Mouse (Mus musculus) C2C12 (cell line): Measurements from ENCODE around the gene Gja8. TPM values are rescaled to one million over a fixed set of nuclear protein-coding genes. Genes with fewer than 3 reads are reported as not detected.

Source experiments
- H3K27me3 ChIP-seq: one replicate; pipeline ENCODE4 v1.6.1; 2011; ENCODE audit not compliant: control insufficient read depth, insufficient read depth, insufficient read length
- H3K36me3 ChIP-seq: one replicate; pipeline ENCODE4 v1.6.1; 2011; ENCODE audit not compliant: control insufficient read depth, insufficient read depth
- H3K4me3 ChIP-seq: one replicate; pipeline ENCODE4 v1.5.1; 2011; ENCODE audit warnings: mild to moderate bottlenecking, control low read depth; ENCODE audit not compliant: poor library complexity, insufficient read depth, severe bottlenecking
- H3K79me2 ChIP-seq: one replicate; pipeline ENCODE4 v1.6.1; 2011; ENCODE audit not compliant: control insufficient read depth, insufficient read depth
- H3K79me3 ChIP-seq: one replicate; pipeline ENCODE4 v1.6.1; 2011; ENCODE audit warnings: low read depth, control low read depth
- H3ac ChIP-seq: one replicate; pipeline ENCODE3; 2011; ENCODE audit warnings: low read depth; ENCODE audit not compliant: control insufficient read depth, insufficient read length
- CEBPB ChIP-seq: IDR thresholded peaks from one replicate; pipeline ENCODE4 v1.6.1; 2011; ENCODE audit warnings: low read depth, mild to moderate bottlenecking, control low read depth, moderate library complexity
- CTCF ChIP-seq: IDR thresholded peaks from one replicate; pipeline ENCODE4 v1.5.1; 2011; ENCODE audit not compliant: control insufficient read depth, insufficient read depth, insufficient read length
- FOSL1 ChIP-seq: IDR thresholded peaks from one replicate; pipeline ENCODE4 v1.8.0; 2011; ENCODE audit warnings: mild to moderate bottlenecking, low read length; ENCODE audit not compliant: poor library complexity, insufficient read depth, severe bottlenecking
- MAX ChIP-seq: IDR thresholded peaks from one replicate; pipeline ENCODE4 v1.6.1; 2011; ENCODE audit warnings: mild to moderate bottlenecking, control low read depth
- MYOD1 ChIP-seq: IDR thresholded peaks from one replicate; pipeline ENCODE4 v1.6.1; 2011; ENCODE audit warnings: low read depth; ENCODE audit not compliant: control insufficient read depth, insufficient read length
- MYOG ChIP-seq: IDR thresholded peaks from one replicate; pipeline ENCODE4 v1.6.1; 2011; ENCODE audit not compliant: control insufficient read depth, insufficient read length; ENCODE audit errors: extremely low read depth
- USF1 ChIP-seq: IDR thresholded peaks from one replicate; pipeline ENCODE4 v1.6.1; 2011; ENCODE audit warnings: low read depth, mild to moderate bottlenecking, control low read depth, moderate library complexity
- long read RNA-seq, 2 experiments: library from polyadenylated mRNA; unstranded; transcript quantifications; one replicate each; pipeline ENCODE4 v2.0.0; 2019 to 2020
- polyA plus RNA-seq: library from polyadenylated mRNA; unstranded; fragments of >200 nt; fragmentation: generic; extraction: Trizol; gene quantifications from one replicate; pipeline ENCODE4 v1.2.1, GENCODE M21; 2012; ENCODE audit warnings: missing spikeins

Gja8 gene
- not detected for polyA plus RNA-seq
- long read RNA-seq, experiment 1: 0 reads
- long read RNA-seq, experiment 2: 0 reads

DNA sequence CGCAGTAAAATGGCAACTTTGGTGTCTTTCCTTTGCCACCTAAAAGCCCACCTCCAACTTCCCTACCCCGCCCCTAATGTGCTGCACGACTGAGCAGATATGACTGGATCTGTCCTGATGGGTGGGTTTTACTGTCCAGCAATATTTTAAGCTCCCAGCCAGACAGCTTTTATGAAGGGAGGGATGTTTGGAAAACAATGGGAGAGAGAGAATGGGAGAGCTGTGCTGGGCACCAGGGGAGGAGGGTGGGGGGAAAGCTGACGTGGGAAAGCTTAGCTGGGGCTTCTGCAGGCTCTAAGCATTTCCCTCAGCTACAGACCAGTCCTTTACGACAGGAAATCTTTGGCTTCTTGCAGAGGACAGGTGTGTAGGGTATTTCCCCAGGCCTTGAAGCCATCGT lies at the start of gene Gja8:
Gja8 (minus strand) TSS at position 101 of the 400 bp plus-strand sequence.
- no peak within 1 kb of the TSS for H3ac ChIP-seq

DNA sequence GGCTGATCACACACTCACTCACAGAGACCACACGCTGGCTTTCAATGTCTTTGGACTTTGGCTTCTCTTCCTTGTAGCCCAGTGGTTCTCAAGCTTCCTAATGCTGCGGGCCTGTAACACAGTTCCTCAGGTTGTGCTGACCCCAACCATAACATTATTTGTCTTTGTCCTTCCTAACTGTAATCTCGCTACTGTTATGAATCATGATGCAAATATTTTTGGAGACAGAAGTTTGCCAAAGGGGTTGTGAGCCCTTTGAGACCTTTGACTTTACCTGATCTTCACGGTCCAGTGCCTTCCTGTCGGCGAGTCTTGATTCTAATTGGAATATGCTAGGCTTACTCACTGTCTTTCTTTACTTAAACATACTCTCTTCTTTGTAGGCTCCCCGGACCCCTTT lies 48.6 kb upstream of the Gja8 start:
- Histone ChIP-seq H3K79me2 (no peaks in the 10 kb centered on the region), H3K4me3 (no peak overlapping the region), H3K27me3 (no peaks in the 10 kb centered on the region), H3K79me3 (no peaks in the 10 kb centered on the region), H3K36me3 (no peaks in the 10 kb centered on the region), H3ac (no peak overlapping the region)
- TF ChIP-seq MYOG (no peak), MAX (no peak), FOSL1 (no peak), MYOD1 (no peak), CEBPB (no peak), USF1 (no peak), CTCF (no peak)

More for the DNA sequence above, at the start of gene Gja8:
- Histone ChIP-seq H3K79me3 (no peaks in the 10 kb centered on the region), H3K27me3 (no peaks in the 10 kb centered on the region), H3K4me3 (no peak within 1 kb of the TSS), H3K79me2 (no peaks in the 10 kb centered on the region), H3K36me3 (no peaks in the 10 kb centered on the region)
- TF ChIP-seq FOSL1: no peak
- no peak for TF ChIP-seq USF1
- no peak for TF ChIP-seq CEBPB
- TF ChIP-seq MAX: no peak
- no peak for TF ChIP-seq MYOG
- TF ChIP-seq MYOD1: no peak
- TF ChIP-seq CTCF: no peak

DNA sequence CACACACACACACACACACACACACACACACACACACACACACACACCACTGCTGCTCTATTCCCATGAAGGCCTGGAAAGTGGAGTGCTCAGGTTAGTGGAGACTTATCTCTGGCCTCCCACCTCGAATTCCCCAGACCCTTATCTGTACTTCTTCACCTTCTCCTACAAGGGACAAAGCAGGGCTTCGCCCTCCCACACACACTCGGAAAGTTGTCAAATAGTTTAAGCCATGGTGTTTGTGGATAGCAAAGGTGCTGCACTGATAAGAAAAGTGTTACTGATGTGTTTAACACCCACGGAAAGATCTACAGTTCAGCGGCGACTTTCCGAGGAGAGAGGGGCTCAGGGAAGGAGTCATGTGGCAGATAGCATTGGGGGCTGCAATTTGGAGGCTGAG lies 45.2 kb upstream of the Gja8 start:
- H3K4me3 ChIP-seq: no peak overlapping the region
- no peaks in the 10 kb centered on the region for H3K79me2 ChIP-seq
- H3ac ChIP-seq: no peak overlapping the region
- no peak for TF ChIP-seq MYOD1
- no peak for TF ChIP-seq MAX
- no peak for TF ChIP-seq CEBPB
- TF ChIP-seq FOSL1: no peak
- TF ChIP-seq MYOG: no peak
- TF ChIP-seq CTCF: no peak
- no peak for TF ChIP-seq USF1
- H3K27me3 ChIP-seq: no peaks in the 10 kb centered on the region
- H3K36me3 ChIP-seq: no peaks in the 10 kb centered on the region
- H3K79me3 ChIP-seq: no peaks in the 10 kb centered on the region

DNA sequence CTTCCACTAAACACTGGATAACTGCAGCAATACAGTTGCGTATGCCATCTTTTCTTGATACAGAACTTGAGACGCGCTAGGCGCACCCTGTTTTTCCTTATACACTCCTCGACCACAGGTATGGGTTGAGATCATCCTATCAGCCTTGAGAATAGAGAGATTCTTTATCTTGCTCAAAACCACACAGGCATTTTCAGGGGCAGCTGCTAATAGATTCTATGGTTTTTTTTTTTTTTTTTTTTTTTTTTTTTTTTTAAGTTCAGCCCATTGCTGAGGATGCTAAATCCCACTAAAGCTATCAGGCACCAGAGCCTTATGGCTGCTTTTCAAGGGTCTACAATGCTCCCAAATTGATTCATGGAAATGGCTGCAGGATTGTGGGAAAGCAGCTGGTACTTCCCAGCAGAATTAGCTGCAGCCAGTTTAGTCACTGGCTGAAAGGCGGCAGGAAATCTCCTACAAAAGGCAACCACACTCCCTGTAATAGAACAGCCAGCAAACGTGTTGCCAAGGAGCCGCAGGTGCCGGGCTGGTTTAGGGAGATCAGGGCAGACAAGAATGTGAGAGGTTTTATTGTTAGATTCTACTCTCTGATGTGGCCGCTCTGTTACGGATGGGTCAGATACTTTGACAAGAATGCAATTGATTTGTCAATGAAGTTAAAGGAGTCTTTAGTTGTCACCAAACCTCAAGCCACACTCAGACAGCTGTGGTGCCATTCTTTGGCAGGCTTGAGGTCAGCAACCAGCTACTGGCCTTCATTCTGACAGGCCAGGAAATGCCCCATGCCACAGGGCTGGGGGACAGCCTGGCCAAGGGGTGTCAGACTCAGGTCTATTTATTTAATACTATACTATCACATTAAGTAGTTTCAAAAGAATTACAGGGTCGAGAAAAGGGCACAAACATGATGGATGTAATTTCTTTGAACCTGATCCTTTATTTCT lies 37.5 kb upstream of the Gja8 start:
- Histone ChIP-seq H3K4me3 (no peak overlapping the region), H3K79me2 (no peaks in the 10 kb centered on the region), H3K79me3 (no peaks in the 10 kb centered on the region), H3K36me3 (no peaks in the 10 kb centered on the region), H3ac (no peak overlapping the region), H3K27me3 (peaks cover 4% of the 10 kb centered on the region)
- TF ChIP-seq FOSL1 (no peak), CTCF (no peak), MYOG (no peak), MAX (no peak), USF1 (no peak), MYOD1 (peak; percentile 7), CEBPB (no peak)

DNA sequence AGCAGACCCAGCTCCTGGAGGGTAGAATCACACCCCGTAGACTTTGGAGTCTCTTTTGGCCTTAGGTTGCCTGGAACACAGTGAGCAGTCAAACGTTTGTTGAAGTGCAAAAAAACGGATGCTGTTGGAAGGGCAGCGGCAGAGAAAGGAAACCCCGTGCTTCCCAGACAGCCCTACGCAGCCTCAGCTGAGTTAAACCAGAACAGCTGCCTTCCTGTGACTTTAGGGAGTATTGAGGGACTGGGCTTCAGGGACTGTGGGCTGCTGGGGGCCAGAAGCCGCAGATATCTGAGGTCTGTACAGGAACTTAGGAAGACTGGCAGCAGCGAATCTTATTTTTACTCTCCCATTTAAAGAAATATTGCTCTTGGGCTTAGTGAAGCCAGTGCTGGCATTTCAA lies 34.8 kb upstream of the Gja8 start:
- H3K79me2 ChIP-seq: no peaks in the 10 kb centered on the region
- H3K79me3 ChIP-seq: no peaks in the 10 kb centered on the region
- no peaks in the 10 kb centered on the region for H3K36me3 ChIP-seq
- peaks cover 4% of the 10 kb centered on the region for H3K27me3 ChIP-seq
- H3ac ChIP-seq: no peak overlapping the region
- TF ChIP-seq FOSL1 (no peak), USF1 (no peak), CEBPB (no peak), MYOG (no peak), MAX (no peak), CTCF (no peak), MYOD1 (no peak)
- H3K4me3 ChIP-seq: no peak overlapping the region
